Mouse (Mus musculus) heart, adult 2 months (tissue): ENCODE measurements at regions not wholly inside any gene's neighbourhood (a gene's known extent, or its start where the extent isn't known, plus 50 kb on each side); places are given as distances from the start of the nearest gene placed in this dataset.

ENCODE experiments used
- CTCF ChIP-seq: fragments of 200-600 bp; IDR thresholded peaks from 2 replicates; pipeline ENCODE4 v1.8.1; 2022; ENCODE audit warnings: antibody characterized with exemption, mild to moderate bottlenecking, moderate library complexity
- EP300 ChIP-seq: fragments of 200-500 bp; IDR thresholded peaks from 2 replicates; pipeline ENCODE4 v1.6.1; 2011; ENCODE audit warnings: low read depth, low read length, control low read depth; ENCODE audit not compliant: insufficient read depth
- POLR2A ChIP-seq: fragments of 200-500 bp; IDR thresholded peaks from 2 replicates; pipeline ENCODE4 v1.6.1; 2011; ENCODE audit warnings: mild to moderate bottlenecking, low read depth, low read length, control low read depth; ENCODE audit not compliant: insufficient read depth

DNA sequence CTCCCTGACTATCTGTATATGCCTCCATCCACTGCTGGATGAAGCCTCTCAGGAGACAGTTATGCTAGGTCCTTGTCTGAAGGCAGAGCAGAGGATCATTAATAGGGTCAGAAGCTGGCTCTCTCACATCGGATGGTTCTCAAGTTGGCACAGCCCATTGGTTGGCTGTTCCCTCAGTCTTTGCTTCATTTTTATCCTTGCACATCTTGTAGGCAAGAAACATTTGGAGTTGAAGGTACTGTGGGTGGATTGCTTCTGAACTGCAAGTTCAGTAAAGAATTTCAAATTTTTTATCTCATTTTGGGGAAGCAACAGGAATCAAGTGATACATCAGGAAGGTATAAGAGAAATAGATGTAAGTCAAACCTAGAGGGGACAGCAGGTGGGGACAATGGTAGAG, 206.2 kb upstream of the Chrm3 start:
- TF ChIP-seq CTCF (no peak), POLR2A (no peak), EP300 (no peak)
